Mouse (Mus musculus): ENCODE results near the gene Cox19.

Cox19 gene

GRCm38 (mm10) chr5:139363858-139364257 is 12.6 kb upstream of the Cox19 start:
- 28% methylated on average over 7 of the region's 7 CpGs for WGBS

DNA sequence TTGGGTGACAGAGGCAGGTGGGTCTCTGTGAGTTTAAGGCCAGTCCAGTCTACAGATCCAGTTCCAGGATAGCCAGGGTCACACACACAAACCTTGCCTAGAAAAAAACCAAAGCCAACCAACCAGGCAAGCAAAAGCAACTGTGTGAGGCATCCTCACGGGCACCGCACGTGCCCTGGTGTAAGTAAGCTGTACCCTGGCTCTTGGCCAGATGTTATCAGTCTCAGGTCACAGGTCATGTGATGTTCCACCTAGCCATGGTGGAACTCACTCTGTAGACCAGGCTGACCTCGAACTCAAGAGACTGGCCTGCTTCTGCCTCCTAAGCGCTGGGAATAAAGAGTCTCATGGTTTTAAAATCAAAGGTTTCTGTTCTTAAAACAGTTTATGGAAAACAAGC is 8.0 kb upstream of the Cox19 start:
- 92% methylated on average over 5 of the region's 5 CpGs for WGBS

GRCm38 (mm10) chr5:139358653-139359052 is 7.4 kb upstream of the Cox19 start:
- WGBS = 87% methylated on average over 2 of the region's 2 CpGs

DNA sequence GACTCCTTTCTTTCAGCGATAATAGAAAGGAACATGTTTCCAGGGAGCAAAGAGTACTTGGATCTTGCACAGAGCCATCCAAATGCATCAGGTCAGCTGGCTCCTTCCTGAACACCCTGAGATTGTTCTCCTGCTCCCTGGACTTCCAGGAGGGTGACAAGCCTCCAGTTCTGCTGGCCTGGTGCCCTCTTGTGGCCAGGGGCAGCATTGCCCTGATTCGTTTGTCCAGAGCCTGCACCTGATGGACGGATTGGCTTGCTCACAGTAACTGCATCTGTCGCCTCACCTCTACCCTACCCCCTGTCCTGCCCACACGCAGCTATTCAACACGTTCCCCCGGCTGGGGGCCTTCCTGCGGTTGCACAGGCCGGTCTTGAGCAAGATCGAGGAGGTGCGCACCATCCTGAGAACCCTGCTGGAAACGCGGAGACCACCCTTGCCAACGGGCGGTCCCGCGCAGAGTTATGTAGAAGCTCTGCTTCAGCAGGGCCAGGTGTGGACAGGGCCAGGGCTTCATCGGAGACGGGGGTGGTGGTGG is 4.1 kb upstream of the Cox19 start:
- 33% methylated on average over 19 of the region's 19 CpGs for WGBS

- WGBS = 86% methylated on average over 11 of the region's 11 CpGs
These were observed 2.7 kb upstream of the Cox19 start for GRCm38 (mm10) chr5:139353946-139354345.

- 55% methylated on average over 10 of the region's 10 CpGs for WGBS
These were observed 2.3 kb upstream of the Cox19 start for GRCm38 (mm10) chr5:139353496-139353895.

GRCm38 (mm10) chr5:139352317-139352716 is 1.1 kb upstream of the Cox19 start, which contains the start of gene Cyp2w1:
TSS of gene Cyp2w1 (plus strand) at chr5:139352617.
- 62% methylated on average over 6 of the region's 6 CpGs for WGBS

DNA sequence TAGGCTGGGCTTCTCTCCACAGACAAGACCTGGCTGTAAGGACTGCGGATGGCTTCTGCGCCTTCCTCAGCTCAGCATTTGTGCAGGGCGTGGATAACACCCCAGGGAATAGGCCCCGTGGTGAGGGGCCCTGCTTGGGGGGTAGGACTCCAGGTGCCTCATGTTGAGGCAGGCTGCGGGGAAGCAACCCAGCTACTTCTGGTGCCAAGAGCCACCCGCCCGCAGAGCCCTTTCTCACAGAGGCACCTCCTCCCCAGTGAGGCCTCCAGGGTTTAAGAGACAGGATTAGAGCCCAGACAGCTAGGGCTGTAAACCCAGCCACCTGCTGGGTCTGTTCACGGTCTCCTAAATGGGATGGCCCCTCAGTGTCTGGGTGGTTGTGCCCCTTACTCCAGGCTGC is 410 bp upstream of the Cox19 start:
- 58% methylated on average over 8 of the region's 8 CpGs for WGBS

DNA sequence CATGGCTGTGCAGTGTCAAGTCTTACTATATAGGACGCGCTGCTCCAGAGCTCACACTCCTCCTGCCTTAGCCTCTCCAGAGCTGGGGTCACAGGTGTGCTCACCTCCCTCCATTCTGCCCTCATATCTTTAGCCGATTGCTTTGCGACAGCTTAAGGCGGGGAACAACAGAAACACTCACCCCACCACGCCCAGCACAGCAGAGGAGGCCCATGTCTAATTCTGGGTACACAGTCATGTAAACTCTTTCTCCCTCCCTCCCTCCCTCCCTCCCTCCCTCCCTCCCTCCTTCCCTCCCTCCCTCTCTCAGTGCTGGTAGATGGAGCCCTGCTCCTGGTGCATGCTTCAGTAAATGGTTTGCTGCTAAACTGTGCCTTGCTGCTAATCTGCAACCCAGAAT is 1.5 kb downstream of the Cox19 start:
- WGBS = 70% methylated on average over 6 of the region's 6 CpGs

DNA sequence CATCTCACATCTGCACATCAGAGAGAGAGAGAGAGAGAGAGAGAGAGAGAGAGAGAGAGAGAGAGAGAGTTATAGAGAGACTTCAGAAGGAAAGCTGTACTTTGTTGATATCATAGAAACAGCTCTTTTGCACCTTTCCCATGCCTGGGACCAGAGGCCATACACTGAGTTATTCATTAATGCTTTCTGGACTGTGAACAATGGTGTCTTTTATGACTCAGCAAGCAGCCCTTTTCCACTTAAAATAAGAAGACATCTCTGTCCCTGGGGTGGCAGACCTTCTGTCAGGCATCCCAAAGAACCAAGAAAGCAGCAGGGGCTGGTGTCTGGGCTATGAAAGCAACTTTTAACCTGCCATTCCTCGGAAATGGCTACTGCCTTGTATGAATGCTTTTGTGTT is 4.0 kb downstream of the Cox19 start:
- 64% methylated on average over 1 of the region's 1 CpGs for whole genome bisulfite sequencing

DNA sequence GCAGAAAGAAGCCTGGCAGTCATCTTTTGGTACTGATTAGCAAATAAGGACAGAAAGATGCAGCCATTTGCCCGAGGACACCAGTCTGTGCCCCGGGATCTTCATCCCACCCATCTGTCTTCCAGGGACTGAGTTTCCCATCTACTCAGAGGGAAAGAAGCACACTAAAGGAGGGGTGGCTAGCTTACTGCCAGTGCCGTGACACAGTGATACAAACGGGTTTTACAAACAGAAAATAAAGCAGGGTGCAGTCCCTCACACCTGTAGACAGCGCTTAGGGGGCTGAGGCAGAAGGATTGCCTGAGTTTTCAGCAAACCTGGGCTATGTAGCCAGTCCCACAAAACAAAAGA is 5.9 kb downstream of the Cox19 start:
- WGBS = 13% methylated on average over 5 of the region's 5 CpGs

DNA sequence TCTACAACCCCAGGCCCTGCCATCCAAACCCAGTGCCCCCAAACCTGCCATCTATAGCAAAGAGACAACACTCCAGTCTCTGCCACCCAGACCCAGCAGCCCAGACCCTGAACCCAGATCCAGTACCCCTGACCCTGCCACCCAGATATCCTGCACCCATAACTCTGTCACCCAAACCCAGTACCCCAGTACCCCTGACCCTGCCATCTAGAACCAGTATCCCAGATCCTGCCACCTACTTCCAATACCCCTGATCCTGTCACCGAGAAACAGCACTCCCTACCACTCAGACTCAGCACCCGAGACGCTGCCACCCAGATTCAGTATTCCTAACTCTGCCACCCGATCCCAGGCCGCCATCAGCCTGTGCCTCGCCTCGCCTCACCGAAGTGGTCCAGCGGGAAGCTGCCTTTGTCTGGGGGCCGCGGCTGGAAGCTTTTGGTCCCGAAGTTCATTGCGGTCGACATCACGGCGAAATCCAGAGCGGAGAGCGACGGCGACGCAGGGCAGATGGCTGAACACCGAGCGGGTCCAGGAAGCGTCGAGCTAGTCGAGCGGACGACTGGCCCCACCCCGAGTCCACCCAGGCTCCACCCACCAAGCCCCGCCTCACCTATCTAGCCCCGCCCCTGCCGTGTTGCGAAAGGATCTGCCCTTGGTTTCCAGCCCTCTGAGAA is 6.4 kb downstream of the Cox19 start:
- WGBS = under 1% methylated on average over 33 of the region's 33 CpGs

DNA sequence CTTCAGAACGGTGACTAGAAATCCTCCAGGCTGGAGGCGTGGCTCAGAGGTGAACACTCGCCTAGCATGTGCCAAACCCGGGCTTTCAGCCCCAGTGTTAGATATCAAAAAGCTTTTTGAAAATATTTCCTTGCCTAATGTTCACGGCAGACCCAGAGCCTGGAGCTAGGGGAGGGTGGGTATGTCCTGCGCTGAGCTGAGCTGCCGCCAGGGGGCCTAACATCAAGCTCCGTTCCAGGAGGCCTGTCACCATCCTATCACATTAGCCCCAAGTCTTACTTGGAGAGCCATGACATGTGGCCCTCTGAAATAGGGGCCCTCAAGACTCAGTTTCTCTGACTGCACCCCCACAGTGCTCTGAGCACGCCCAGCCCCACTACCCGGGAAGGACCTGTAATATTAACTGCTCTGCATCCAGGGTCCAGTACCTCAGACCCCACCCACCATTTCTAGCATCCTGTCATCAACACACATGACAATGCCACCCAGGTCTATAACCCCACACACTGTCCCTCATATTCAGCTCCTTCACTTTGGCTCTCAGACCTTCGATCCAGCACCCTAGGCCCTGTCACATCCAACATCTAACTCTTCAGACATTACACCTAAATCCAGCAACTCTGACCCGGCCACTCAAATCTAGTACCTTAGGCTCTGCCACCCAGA is 7.1 kb downstream of the Cox19 start:
- 4% methylated on average over 12 of the region's 12 CpGs for WGBS

DNA sequence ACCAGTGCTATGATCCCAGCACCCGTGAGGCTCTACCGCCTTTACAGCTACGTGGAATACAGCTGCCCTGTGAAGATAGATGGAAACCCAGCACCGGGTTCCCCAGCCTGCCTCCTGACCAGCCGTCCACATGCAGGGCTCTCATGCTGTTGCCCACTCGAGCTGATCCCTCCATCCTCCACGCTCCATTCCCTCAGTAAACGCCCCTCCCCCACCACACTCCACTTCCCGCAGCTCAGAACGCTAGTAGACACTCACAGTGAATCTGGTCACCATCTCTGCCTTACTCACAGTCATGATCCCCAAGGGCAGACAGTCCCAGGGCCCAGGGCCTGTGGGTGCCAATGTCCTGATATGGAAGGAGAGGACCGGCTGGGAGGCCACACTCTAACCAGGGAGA is 12.3 kb downstream of the Cox19 start:
- 81% methylated on average over 11 of the region's 11 CpGs for WGBS

GRCm38 (mm10) chr5:139338403-139338802 is 12.8 kb downstream of the Cox19 start:
- WGBS = 61% methylated on average over 3 of the region's 3 CpGs

GRCm38 (mm10) chr5:139337826-139338370 is 13.3 kb downstream of the Cox19 start:
- 63% methylated on average over 13 of the region's 13 CpGs for WGBS

- WGBS = 76% methylated on average over 4 of the region's 4 CpGs
These were observed 15.6 kb downstream of the Cox19 start for GRCm38 (mm10) chr5:139335634-139336033.

GRCm38 (mm10) chr5:139334394-139334793 is 16.8 kb downstream of the Cox19 start:
- WGBS = 84% methylated on average over 10 of the region's 10 CpGs

DNA sequence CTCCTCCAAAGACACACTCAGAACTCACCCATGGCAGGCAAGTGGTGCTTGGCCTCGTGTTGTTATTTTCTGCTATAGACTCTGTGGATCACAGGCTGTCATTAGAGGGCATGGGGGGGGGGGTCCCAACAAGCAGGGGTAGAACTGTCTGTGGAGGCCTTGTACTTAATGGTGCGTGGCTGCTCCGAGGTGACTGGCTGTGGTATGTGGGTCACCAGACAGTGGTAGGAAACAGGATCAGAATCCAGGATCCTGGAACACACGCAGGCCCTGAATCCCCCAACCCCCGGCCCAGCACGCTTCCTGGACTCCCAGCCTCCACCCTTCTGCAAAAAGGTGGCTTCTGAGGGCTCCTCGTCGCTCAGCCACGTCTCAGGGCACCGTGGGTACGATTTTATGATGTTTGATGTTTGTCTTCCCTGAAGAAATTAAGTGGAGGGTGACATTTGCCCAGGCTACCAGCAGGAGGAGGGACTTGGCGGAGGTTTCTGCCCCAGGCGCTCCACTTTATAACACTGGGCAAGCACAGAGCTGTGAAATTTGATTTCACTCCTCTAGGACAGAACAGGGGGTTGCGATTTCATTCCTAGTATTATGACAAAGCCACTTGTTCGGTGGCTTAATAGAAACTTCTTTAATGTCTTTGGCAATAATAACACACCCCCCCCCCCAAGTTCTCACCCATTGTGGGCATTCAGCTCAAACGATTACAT is 17.8 kb downstream of the Cox19 start:
- WGBS = 80% methylated on average over 16 of the region's 16 CpGs

DNA sequence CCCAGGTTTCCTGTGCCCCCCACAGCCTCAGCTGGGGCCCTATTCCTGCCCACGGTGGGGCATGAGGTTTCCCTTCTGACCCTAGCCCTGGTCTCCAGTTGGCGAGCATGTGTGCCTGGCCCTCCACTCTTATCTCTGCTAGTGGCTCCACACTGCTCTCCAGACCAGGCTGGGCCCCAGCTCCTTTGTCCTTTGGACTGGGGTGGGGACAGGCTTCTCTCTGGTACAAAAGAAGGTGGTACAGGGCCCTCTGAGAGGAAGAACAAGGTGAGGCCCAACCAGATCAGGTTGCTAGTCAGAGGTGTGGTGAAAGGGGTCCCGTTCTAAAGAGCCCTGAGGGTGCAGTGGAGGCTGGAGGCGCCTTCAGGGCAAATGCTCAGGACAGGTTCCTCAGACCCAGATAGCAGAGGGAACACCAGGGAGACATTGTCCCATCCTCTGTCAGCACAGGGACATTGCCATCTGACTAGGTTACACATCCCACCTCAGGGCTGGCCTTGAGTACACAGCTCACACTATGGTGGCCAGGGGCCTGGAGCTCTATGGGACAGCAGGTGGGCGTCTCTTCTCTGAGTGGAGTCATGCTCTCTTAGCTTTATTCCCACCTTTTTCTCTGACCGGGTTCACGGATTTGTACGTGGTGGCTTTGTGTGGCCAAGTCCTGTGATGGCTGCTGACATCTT is 18.5 kb downstream of the Cox19 start:
- WGBS = 89% methylated on average over 8 of the region's 8 CpGs

GRCm38 (mm10) chr5:139331742-139332141 is 19.5 kb downstream of the Cox19 start:
- WGBS = 20% methylated on average over 8 of the region's 8 CpGs

DNA sequence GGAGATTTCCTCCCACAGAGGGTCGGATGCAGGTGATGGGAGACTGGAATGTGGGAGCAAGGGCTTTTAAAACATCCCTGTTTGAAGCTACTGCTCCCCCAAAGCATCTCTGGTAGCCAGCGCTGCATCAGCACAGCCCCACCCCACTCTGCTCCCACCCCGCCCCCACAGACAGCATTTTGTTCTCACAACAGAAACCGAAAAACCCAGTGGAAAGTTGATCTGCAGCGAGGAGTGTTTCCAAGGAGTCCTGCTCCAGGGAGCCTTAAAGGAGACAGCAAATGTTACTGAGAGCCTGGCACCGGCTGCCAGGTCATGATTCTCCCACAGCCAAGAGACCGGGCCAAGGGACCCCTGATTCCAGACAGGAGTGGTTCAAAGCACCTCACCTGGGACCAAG is 20.5 kb downstream of the Cox19 start:
- WGBS = 39% methylated on average over 7 of the region's 7 CpGs

Data from cerebral cortex, adult 2 months (tissue).